Mouse (Mus musculus): ENCODE measurements around the gene Ldlrad1. TPM values are rescaled to one million over a fixed set of nuclear protein-coding genes. Genes with fewer than 3 reads are reported as not detected.

Gene Ldlrad1
- polyA plus RNA-seq, 1 experiment from 2014 or later = not detected

DNA sequence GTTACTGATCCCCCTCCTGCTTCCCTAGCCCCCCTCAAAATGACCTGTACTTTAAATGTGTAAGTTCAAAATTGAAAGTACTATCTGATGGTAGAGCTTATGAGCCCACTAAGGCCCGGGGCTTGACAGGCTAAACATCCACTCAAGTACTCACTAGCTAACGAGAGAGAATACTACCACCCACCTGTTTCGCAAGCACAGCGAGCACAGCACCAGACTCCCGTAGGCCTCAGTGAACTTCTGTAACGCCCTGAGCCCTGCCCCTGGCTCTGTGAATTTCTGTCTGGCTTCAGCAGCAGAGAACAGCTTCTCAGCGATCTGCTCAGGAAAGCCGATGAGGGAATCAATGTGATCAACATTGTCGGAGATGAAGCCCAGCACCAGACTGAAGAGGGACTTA is 38.1 kb downstream of the Ldlrad1 start:
- ATAC-seq (ENCODE audit: low FRiP score, low read depth) = no peak
- Histone ChIP-seq H3K27me3 (no peaks in the 10 kb centered on the region), H3K4me3 (no peak overlapping the region), H3K36me3 (peaks cover 17% of the 10 kb centered on the region), H3K4me2 (no peak overlapping the region), H3K9ac (no peak overlapping the region), H3K9me3 (no peaks in the 10 kb centered on the region), H3K27ac (replicated peaks) (no peak overlapping the region), H3K4me1 (replicated peaks) (peaks cover 46% of the 10 kb centered on the region)
- 85% methylated on average over 9 of the region's 9 CpGs for WGBS

DNA sequence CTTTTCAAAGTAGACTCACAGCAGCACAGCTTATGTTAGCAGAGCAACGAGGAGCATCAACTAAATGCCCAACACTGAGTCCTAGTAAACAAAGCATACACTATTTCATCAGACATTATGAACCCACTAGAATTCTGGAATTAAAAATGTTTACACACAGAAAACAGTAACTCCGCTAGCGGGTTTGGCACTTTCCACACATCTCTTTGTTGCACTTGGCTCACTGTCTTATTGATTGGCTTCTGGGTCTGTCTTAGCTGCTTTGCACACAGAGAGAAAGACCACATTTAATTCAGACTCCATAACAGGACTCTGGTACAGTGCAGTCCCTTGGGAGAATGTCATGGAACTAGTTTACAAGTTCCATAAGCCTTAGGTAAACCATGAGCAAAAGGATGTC is 39.1 kb downstream of the Ldlrad1 start:
- Histone ChIP-seq H3K4me2 (no peak overlapping the region), H3K27me3 (no peaks in the 10 kb centered on the region), H3K9ac (no peak overlapping the region), H3K36me3 (peaks cover 14% of the 10 kb centered on the region; the same call in 1 of the 2 replicates), H3K4me1 (replicated peaks) (peaks cover 48% of the 10 kb centered on the region), H3K27ac (replicated peaks) (no peak overlapping the region), H3K4me3 (no peak overlapping the region), H3K9me3 (no peaks in the 10 kb centered on the region)
- no peak for ATAC-seq (ENCODE audit: low FRiP score, low read depth)
- WGBS = 69% methylated on average over 3 of the region's 3 CpGs

GRCm38 (mm10) chr4:107249471-107249870 is 40.5 kb downstream of the Ldlrad1 start:
- Histone ChIP-seq H3K4me1 (replicated peaks) (peaks cover 45% of the 10 kb centered on the region), H3K4me3 (no peak overlapping the region), H3K9ac (no peak overlapping the region), H3K9me3 (no peaks in the 10 kb centered on the region), H3K27ac (replicated peaks) (0 out of 2 replicates have a peak overlapping the region, but pooled peaks have one; percentile 19), H3K36me3 (peaks cover 14% of the 10 kb centered on the region; the same call in 1 of the 2 replicates), H3K27me3 (no peaks in the 10 kb centered on the region), H3K4me2 (no peak overlapping the region)
- 31% methylated on average over 2 of the region's 2 CpGs for WGBS
- no peak for ATAC-seq (ENCODE audit: low FRiP score, low read depth)

DNA sequence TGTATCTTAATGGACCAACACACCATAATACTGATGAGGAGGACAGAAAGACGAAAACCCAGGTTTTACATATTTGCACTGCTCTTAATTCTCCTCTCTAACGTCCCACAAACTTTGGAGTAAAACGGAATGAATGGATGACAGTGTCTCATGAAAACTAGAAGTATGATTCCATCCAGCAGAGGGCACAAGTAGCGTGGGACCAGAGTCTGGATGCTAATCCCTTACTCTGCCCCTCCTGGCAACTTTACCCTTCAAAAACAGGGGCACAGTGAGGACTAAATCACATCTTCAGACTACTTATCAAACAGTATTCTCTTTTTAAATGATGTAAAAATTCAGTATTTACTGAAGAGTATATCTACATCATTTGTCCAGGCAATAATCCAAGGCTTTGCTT is 41.5 kb downstream of the Ldlrad1 start:
- no peak overlapping the region for H3K27ac ChIP-seq (replicated peaks)
- peaks cover 45% of the 10 kb centered on the region for H3K4me1 ChIP-seq (replicated peaks)
- H3K27me3 ChIP-seq = no peaks in the 10 kb centered on the region
- no peak overlapping the region for H3K4me3 ChIP-seq
- ATAC-seq (ENCODE audit: low FRiP score, low read depth) = no peak
- 25% methylated on average over 4 of the region's 4 CpGs for WGBS
- H3K4me2 ChIP-seq = no peak overlapping the region
- H3K9me3 ChIP-seq = no peaks in the 10 kb centered on the region
- H3K36me3 ChIP-seq = peaks cover 9% of the 10 kb centered on the region; the same call in 1 of the 2 replicates
- H3K9ac ChIP-seq = no peak overlapping the region

DNA sequence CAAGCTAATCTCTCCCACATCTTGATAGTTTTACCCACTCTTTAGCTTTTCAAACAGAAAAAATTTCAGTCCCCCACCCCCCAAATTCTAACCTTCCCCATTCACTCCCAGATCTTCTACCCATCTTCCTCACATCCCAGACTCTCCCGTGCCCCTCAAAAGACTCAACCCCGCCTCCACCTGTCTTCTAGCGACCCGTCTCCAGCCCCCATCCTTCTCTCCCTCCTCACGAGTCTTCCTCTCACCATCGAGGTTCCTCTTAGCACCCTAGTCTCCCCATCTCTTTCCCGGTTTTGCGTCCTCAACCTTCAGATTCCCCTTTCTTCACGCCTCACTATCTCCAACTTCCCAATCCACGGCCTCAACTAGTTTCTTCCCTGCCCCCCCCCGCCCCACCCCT is 43.5 kb downstream of the Ldlrad1 start:
- H3K27ac ChIP-seq (replicated peaks) = peak overlapping the region; percentile 94
- H3K4me2 ChIP-seq = peak overlapping the region; percentile 72
- no peaks in the 10 kb centered on the region for H3K9me3 ChIP-seq
- peak overlapping the region; percentile 73 for H3K9ac ChIP-seq
- H3K36me3 ChIP-seq = no peaks in the 10 kb centered on the region
- H3K27me3 ChIP-seq = no peaks in the 10 kb centered on the region
- H3K4me1 ChIP-seq (replicated peaks) = peaks cover 44% of the 10 kb centered on the region
- under 1% methylated on average over 10 of the region's 11 CpGs for WGBS
- ATAC-seq (ENCODE audit: low FRiP score, low read depth) = no peak
- peak overlapping the region; percentile 65 for H3K4me3 ChIP-seq

DNA sequence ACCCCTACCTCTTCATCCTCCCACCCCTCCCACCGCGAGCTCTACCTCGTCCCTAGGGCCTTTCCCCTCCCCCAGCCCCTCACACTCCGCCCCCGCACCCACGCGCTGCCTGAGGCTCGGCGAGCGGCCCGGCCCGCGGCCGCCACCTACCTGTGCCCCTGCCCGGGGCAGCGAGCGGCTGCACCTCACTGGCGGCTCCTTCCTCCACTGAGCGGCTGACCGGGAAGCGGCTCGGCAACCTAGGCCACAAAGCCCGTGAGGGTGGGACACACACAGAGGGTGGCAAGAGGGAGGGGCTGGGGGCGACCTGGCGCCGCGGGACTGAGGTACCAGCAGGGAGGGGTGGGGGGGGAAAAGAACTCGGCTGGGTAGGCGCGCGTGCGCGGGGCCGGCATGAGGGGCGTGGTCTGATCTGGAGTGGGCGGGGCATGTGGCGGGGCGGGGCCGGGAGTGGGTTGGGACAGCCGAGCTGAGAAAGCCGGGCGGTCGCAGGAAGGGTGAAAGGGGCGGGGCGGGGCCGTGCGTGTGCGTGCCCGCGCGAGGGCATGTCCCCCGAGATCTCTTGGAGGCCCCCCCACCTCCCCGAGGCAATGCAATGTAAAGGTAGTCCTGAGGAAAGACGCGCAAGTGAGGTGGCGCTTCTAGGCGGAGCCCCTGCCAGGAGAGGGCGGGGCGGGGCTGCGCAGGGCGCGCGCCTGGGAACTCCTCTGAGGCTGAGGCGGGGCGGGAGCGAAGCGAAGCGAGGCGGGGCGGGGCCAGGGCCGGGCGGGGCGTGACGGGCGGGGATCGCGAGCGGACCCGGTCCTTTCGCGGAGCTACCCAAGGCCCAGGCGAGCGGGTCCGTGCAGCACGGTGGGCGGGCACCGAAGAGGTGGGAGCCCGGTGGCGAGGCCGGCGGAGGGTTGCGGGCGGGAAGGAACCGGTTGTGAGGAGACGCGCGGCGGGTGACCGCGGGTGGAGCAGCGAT is 44.4 kb downstream of the Ldlrad1 start, which contains the start of the genes Lrrc42 and Hspb11:
Lrrc42 (minus strand) TSS at position 408 of the 967 bp plus-strand sequence.
Hspb11 (plus strand) TSS at position 469 of the 967 bp plus-strand sequence.
- Histone ChIP-seq H3K27me3 (no peaks in the 10 kb centered on the region), H3K4me1 (replicated peaks) (peaks cover 38% of the 10 kb centered on the region), H3K27ac (replicated peaks) (peak within 1 kb of the TSS; percentile 94), H3K4me3 (peak within 1 kb of the TSS; percentile 65), H3K36me3 (no peaks in the 10 kb centered on the region), H3K9ac (peak within 1 kb of the TSS; percentile 90), H3K4me2 (peak within 1 kb of the TSS; percentile 72), H3K9me3 (no peaks in the 10 kb centered on the region)
- under 1% methylated on average over 80 of the region's 101 CpGs for WGBS
- ATAC-seq (ENCODE audit: low FRiP score, low read depth) = peak; percentile 96

DNA sequence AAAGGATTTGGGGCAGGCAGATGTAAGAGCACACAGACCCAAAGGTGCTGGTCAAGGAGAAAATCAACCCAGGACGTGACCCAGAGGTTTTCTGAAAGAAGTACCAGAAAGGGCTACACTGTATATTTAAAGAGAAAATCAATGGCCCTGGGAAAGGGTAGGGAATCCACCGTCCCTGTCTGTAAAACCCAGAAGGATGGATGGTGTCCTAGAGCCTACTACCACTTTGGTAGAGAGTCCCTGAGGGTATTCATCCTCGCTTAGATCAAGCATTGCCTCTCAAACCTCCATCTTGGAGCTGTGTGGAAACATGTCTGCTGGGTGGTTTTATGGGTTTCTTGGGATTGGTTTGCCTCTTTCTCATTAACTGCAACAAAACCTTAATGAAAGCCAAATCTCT is 45.4 kb downstream of the Ldlrad1 start:
- WGBS = 8% methylated on average over 3 of the region's 3 CpGs
- peak overlapping the region; percentile 65 for H3K4me3 ChIP-seq
- peak overlapping the region; percentile 94 for H3K27ac ChIP-seq (replicated peaks)
- H3K4me2 ChIP-seq = peak overlapping the region; percentile 69
- no peak for ATAC-seq (ENCODE audit: low FRiP score, low read depth)
- H3K36me3 ChIP-seq = no peaks in the 10 kb centered on the region
- H3K27me3 ChIP-seq = no peaks in the 10 kb centered on the region
- H3K9me3 ChIP-seq = no peaks in the 10 kb centered on the region
- H3K4me1 ChIP-seq (replicated peaks) = peaks cover 34% of the 10 kb centered on the region
- peak overlapping the region; percentile 90 for H3K9ac ChIP-seq

- no peak overlapping the region for H3K4me2 ChIP-seq
- H3K9ac ChIP-seq = no peak overlapping the region
- no peak overlapping the region for H3K27ac ChIP-seq (replicated peaks)
- 0 out of 2 replicates have a peak, but pooled peaks cover 3% of the 10 kb centered on the region for H3K4me1 ChIP-seq (replicated peaks)
- no peak overlapping the region for H3K4me3 ChIP-seq
- ATAC-seq (ENCODE audit: low FRiP score, low read depth) = no peak
- H3K27me3 ChIP-seq = no peaks in the 10 kb centered on the region
- no peaks in the 10 kb centered on the region for H3K9me3 ChIP-seq
- peaks cover 3% of the 10 kb centered on the region for H3K36me3 ChIP-seq
- whole genome bisulfite sequencing = 73% methylated on average over 4 of the region's 4 CpGs
Measured at GRCm38 (mm10) chr4:107260001-107260400, 51.0 kb downstream of the Ldlrad1 start.

Other genes with a start within 250 kb of the Ldlrad1 start
- 83.6 and 85.2 TPM in 2 replicates for gene Mrpl37, start 142.3 kb upstream of the Ldlrad1 start, polyA plus RNA-seq (2015; fragmentation: Nextera tagmentation; extraction: Ambion mirVana)
- 3.6 and 4.6 TPM in 2 replicates for gene Cyb5rl, start 142.2 kb upstream of the Ldlrad1 start, polyA plus RNA-seq (2015; fragmentation: Nextera tagmentation; extraction: Ambion mirVana)
- 0.16 TPM in 1 of 2 replicates, not detected in the other for gene Cdcp2, start 112.3 kb upstream of the Ldlrad1 start, polyA plus RNA-seq (2015; fragmentation: Nextera tagmentation; extraction: Ambion mirVana)
- 355 and 390 TPM in 2 replicates for gene Tmem59, start 30.8 kb upstream of the Ldlrad1 start, polyA plus RNA-seq (2015; fragmentation: Nextera tagmentation; extraction: Ambion mirVana)
- 16.6 and 37.6 TPM in 2 replicates for gene Tceanc2, start 30.1 kb upstream of the Ldlrad1 start, polyA plus RNA-seq (2015; fragmentation: Nextera tagmentation; extraction: Ambion mirVana)
- 48.6 and 55.5 TPM in 2 replicates for gene Lrrc42, start 44.4 kb downstream of the Ldlrad1 start, polyA plus RNA-seq (2015; fragmentation: Nextera tagmentation; extraction: Ambion mirVana)
- 34.8 and 37.3 TPM in 2 replicates for gene Hspb11, start 44.4 kb downstream of the Ldlrad1 start, polyA plus RNA-seq (2015; fragmentation: Nextera tagmentation; extraction: Ambion mirVana)
- not detected in 2 replicates for gene Dio1, start 98.0 kb downstream of the Ldlrad1 start, polyA plus RNA-seq (2015; fragmentation: Nextera tagmentation; extraction: Ambion mirVana)
- gene Yipf1, start 105.2 kb downstream of the Ldlrad1 start, polyA plus RNA-seq (2015; fragmentation: Nextera tagmentation; extraction: Ambion mirVana) = 57.0 and 61.4 TPM in 2 replicates
- gene Ndc1, start 158.6 kb downstream of the Ldlrad1 start, polyA plus RNA-seq (2015; fragmentation: Nextera tagmentation; extraction: Ambion mirVana) = 17.6 and 19.9 TPM in 2 replicates
- 3.3 and 4.2 TPM in 2 replicates for gene Glis1, start 225.4 kb downstream of the Ldlrad1 start, polyA plus RNA-seq (2015; fragmentation: Nextera tagmentation; extraction: Ambion mirVana)